Mouse (Mus musculus) retina, postnatal 7 days (tissue): ENCODE data around the gene Birc2.

Experiments used
- DNase-seq: peaks from one replicate; pipeline ENCODE4 v3.0.0-alpha.2; 2012; ENCODE audit warnings: low read depth, low spot score

The Birc2 gene

GRCm38 (mm10) chr9:7846667-7847199, 9.9 kb upstream of the Birc2 start:
- DNase-seq: no peak

GRCm38 (mm10) chr9:7845216-7845895, 8.5 kb upstream of the Birc2 start:
- no peak for DNase-seq

GRCm38 (mm10) chr9:7841221-7841620, 4.4 kb upstream of the Birc2 start:
- no peak for DNase-seq

GRCm38 (mm10) chr9:7837806-7838440, 1.1 kb upstream of the Birc2 start:
- no peak for DNase-seq

- no peak for DNase-seq
These were observed 533 bp downstream of the Birc2 start for GRCm38 (mm10) chr9:7836331-7836730.

- no peak for DNase-seq
These were observed 1.6 kb downstream of the Birc2 start for GRCm38 (mm10) chr9:7835302-7835701.

GRCm38 (mm10) chr9:7833421-7833820, 3.4 kb downstream of the Birc2 start:
- DNase-seq: no peak

GRCm38 (mm10) chr9:7829531-7830528, 7.0 kb downstream of the Birc2 start:
- DNase-seq: no peak

GRCm38 (mm10) chr9:7828706-7829105, 8.2 kb downstream of the Birc2 start:
- DNase-seq: no peak

GRCm38 (mm10) chr9:7824916-7825315, 11.9 kb downstream of the Birc2 start:
- DNase-seq: no peak

- no peak for DNase-seq
These were observed 14.1 kb downstream of the Birc2 start for GRCm38 (mm10) chr9:7822758-7823157.

- DNase-seq: no peak
These were observed 31.8 kb downstream of the Birc2 start for GRCm38 (mm10) chr9:7805101-7805506.

- no peak for DNase-seq
These were observed 38.3 kb downstream of the Birc2 start for GRCm38 (mm10) chr9:7798555-7798954.

- no peak for DNase-seq
These were observed 39.3 kb downstream of the Birc2 start for GRCm38 (mm10) chr9:7797542-7797941.

- DNase-seq: no peak
These were observed 40.6 kb downstream of the Birc2 start for GRCm38 (mm10) chr9:7796129-7796864.

GRCm38 (mm10) chr9:7795581-7795980, 41.3 kb downstream of the Birc2 start:
- no peak for DNase-seq

GRCm38 (mm10) chr9:7793561-7793960, 43.3 kb downstream of the Birc2 start:
- DNase-seq: no peak

GRCm38 (mm10) chr9:7790580-7791084, 46.2 kb downstream of the Birc2 start:
- no peak for DNase-seq

GRCm38 (mm10) chr9:7789764-7790575, 46.9 kb downstream of the Birc2 start:
- DNase-seq: no peak

- no peak for DNase-seq
These were observed 48.5 kb downstream of the Birc2 start for GRCm38 (mm10) chr9:7788411-7788810.
